In genomic region chr4:71283147-71283546, GRCm38 (mm10) we compare ENCODE assay signal across 23 mouse cellular contexts.
DNase-seq lines count a peak whose midpoint lies in the region; ATAC-seq lines count a peak whose summit lies in the region.
"Had no signal": no experiment of that assay in that cellular context is flagged by ENCODE, and none has a peak within 500 bp of the region (broad histone marks: within the 10 kb centered on the region; RNA-seq: fewer than 3 reads in every experiment).

No protein-coding gene starts in this region.

- DNase-seq in splenic B cell, adult 2 months (ENCODE audit: low read depth, low spot score), result peak; percentile 6
- no peak for DNase-seq in c-Kit-positive CD71-positive TER-119-positive erythroid progenitor cells, embryonic 14.5 days (ENCODE audit: low spot score)
- DNase-seq in cerebellum, postnatal 4 days (ENCODE audit: low spot score in 2 of 2), result no peak
- DNase-seq: adrenal gland, adult 2 months; adrenal gland, postnatal 10 days; adrenal gland, postnatal 25 days; cerebellum, adult 11-12 months; cerebellum, adult 2 months; cerebellum, adult 9-10 months; cerebellum, postnatal 10 days; cerebellum, postnatal 25 days; embryo, embryonic 11 days had no signal

- H3K36me3 ChIP-seq in splenic B cell, adult 2 months (ENCODE audit: control insufficient read depth, insufficient read depth, low read length, poor library complexity, severe bottlenecking), result no peaks in the 10 kb centered on the region
- H3K36me3 ChIP-seq: embryonic facial prominence, embryonic 13.5 days; embryonic facial prominence, embryonic 15.5 days; forebrain, embryonic 10.5 days; forebrain, embryonic 12.5 days; G1E had no signal

- peak; percentile 74 for ATAC-seq in CD4-positive, CD25-positive, alpha-beta regulatory T cell, adult 4 months
- ATAC-seq in activated CD4-positive, CD25-positive, alpha-beta regulatory T cell, adult 4 months, result peak; percentile 54
- ATAC-seq: forebrain, embryonic 14.5 days; forebrain, embryonic 16.5 days; Patski had no signal

- H3K27me3 ChIP-seq in splenic B cell, adult 2 months (ENCODE audit: control insufficient read depth, insufficient read depth, low read length, poor library complexity, severe bottlenecking), result no peaks in the 10 kb centered on the region
- H3K27me3 ChIP-seq: CH12.LX; embryonic facial prominence, embryonic 13.5 days; embryonic facial prominence, embryonic 15.5 days; forebrain, embryonic 12.5 days; Patski had no signal
